Mouse (Mus musculus): ENCODE measurements around the gene Fsip2.

Fsip2 gene

GRCm38 (mm10) chr2:82943472-82943871, at the start of gene Fsip2:
Gene Fsip2 (plus strand): TSS chr2:82943634.
- no peak for DNase-seq

DNA sequence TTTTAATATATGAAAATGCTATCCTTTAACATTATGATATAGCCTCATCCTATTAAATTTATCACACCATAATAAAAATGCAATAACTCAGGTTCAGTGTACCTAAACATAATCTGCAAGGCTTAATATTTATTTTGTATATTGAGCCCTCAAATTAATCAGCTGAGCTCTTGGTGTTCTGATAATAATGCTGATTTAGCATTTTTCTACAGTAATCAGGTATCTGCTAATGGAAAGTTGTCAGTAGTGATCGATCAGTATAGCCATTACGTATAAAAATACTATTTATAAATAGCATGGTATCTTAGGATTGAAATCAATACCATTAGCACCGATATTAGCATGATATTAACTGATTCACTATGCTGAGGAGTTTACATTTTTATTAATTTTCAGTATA, 20.0 kb downstream of the Fsip2 start:
- no peak for DNase-seq

DNA sequence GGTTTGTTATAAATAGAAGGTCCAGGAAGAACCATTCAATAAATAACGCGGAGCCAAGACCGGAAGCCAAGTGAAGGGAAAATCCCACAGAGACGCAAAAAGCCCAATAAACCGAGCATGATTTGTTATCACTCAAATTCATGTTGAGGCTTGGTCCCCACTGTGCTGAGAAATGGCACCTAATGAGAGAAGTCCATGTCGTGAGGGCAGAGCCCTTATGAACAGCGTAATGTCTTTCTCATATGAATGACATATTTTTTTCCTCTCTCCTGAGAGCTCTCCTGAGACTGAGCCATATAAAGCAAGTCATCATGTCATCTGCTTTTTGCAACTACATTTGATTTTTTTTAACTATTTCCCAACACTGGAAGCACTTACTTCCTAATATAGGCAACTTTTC, 82.4 kb downstream of the Fsip2 start:
- no peak for DNase-seq

- no peak for DNase-seq
These were observed 109.7 kb downstream of the Fsip2 start for GRCm38 (mm10) chr2:83052914-83053690.

All from cerebellum, adult 11-12 months (tissue).